Mouse (Mus musculus): ENCODE measurements around the gene Fry.

The Fry gene

GRCm38 (mm10) chr5:150229086-150229485 is 110.6 kb downstream of the Fry start:
- no peak for DNase-seq

GRCm38 (mm10) chr5:150229776-150230175 is 111.3 kb downstream of the Fry start:
- DNase-seq = no peak

- DNase-seq = peak in 1 of 2 experiments; percentile 26
Observed at GRCm38 (mm10) chr5:150232159-150233150, 114.0 kb downstream of the Fry start.

GRCm38 (mm10) chr5:150233154-150233886 is 114.9 kb downstream of the Fry start:
- peak; percentile 13 to 59 for DNase-seq

- DNase-seq = no peak
Observed at GRCm38 (mm10) chr5:150235931-150236330, 117.5 kb downstream of the Fry start.

GRCm38 (mm10) chr5:150236597-150236996 is 118.2 kb downstream of the Fry start:
- DNase-seq = no peak

GRCm38 (mm10) chr5:150241638-150242037 is 123.2 kb downstream of the Fry start:
- DNase-seq = no peak

GRCm38 (mm10) chr5:150246737-150247136 is 128.3 kb downstream of the Fry start:
- no peak for DNase-seq

GRCm38 (mm10) chr5:150257764-150258163 is 139.3 kb downstream of the Fry start:
- no peak for DNase-seq

GRCm38 (mm10) chr5:150259191-150260053 is 141.0 kb downstream of the Fry start:
- peak in 1 of 2 experiments; percentile 13 for DNase-seq

- DNase-seq = no peak
Observed at GRCm38 (mm10) chr5:150260054-150260386, 141.6 kb downstream of the Fry start.

- no peak for DNase-seq
Observed at GRCm38 (mm10) chr5:150261361-150261760, 142.9 kb downstream of the Fry start.

GRCm38 (mm10) chr5:150262046-150262716 is 143.7 kb downstream of the Fry start:
- no peak for DNase-seq

GRCm38 (mm10) chr5:150262717-150263103 is 144.3 kb downstream of the Fry start:
- DNase-seq = no peak

GRCm38 (mm10) chr5:150263162-150263561 is 144.7 kb downstream of the Fry start:
- no peak for DNase-seq

- no peak for DNase-seq
Observed at GRCm38 (mm10) chr5:150263656-150264055, 145.2 kb downstream of the Fry start.

GRCm38 (mm10) chr5:150265005-150265404 is 146.6 kb downstream of the Fry start:
- no peak for DNase-seq

GRCm38 (mm10) chr5:150265953-150266352 is 147.5 kb downstream of the Fry start:
- DNase-seq = no peak

GRCm38 (mm10) chr5:150268261-150268660 is 149.8 kb downstream of the Fry start:
- no peak for DNase-seq

GRCm38 (mm10) chr5:150270468-150270867 is 152.0 kb downstream of the Fry start:
- DNase-seq = no peak

- DNase-seq = no peak
Observed at GRCm38 (mm10) chr5:150272173-150272572, 153.7 kb downstream of the Fry start.

GRCm38 (mm10) chr5:150275314-150275713 is 156.9 kb downstream of the Fry start:
- no peak for DNase-seq

Measured in spleen, adult 18-20 months (tissue).